Mouse (Mus musculus) cerebellum, adult 2 months (tissue): ENCODE measurements around the gene BC028528. TPM values are rescaled to one million over a fixed set of nuclear protein-coding genes. Genes with fewer than 3 reads are reported as not detected.

Experiments
- DNase-seq, 2 experiments: peaks; one replicate each; pipeline ENCODE4 v3.0.0; 2021
- H3K27ac ChIP-seq: fragments of 200-500 bp; 2 replicates; pipeline ENCODE4 v1.5.1; 2012; ENCODE audit warnings: low read length, control low read depth, inconsistent platforms; ENCODE audit not compliant: insufficient read depth
- H3K27me3 ChIP-seq: fragments of 200-500 bp; 2 replicates; pipeline ENCODE4 v1.6.1; 2012; ENCODE audit warnings: inconsistent platforms, mild to moderate bottlenecking, low read length, moderate library complexity; ENCODE audit not compliant: control insufficient read depth, insufficient read depth
- H3K4me1 ChIP-seq: fragments of 200-500 bp; 2 replicates; pipeline ENCODE4 v1.6.1; 2011; ENCODE audit warnings: low read length; ENCODE audit not compliant: control insufficient read depth, insufficient read depth
- H3K4me3 ChIP-seq: fragments of 200-500 bp; replicated peaks from 2 replicates; pipeline ENCODE3; 2011; ENCODE audit warnings: mild to moderate bottlenecking, low read depth, low read length, control low read depth; ENCODE audit not compliant: insufficient read depth
- CTCF ChIP-seq: fragments of 200-500 bp; IDR thresholded peaks from 2 replicates; pipeline ENCODE4 v1.5.1; 2011; ENCODE audit warnings: low read depth, mild to moderate bottlenecking, control low read depth, low read length, moderate library complexity, borderline replicate concordance; ENCODE audit not compliant: insufficient read depth
- POLR2A ChIP-seq: fragments of 200-500 bp; IDR thresholded peaks from 2 replicates; pipeline ENCODE4 v1.6.1; 2011; ENCODE audit warnings: low read length, control low read depth, borderline replicate concordance; ENCODE audit not compliant: insufficient read depth
- WGBS: fragments of 180-500 bp; shearing (Covaris S2); methylation state at CpG from one replicate; pipeline ENCODE4 v1.1.7; 2018; 5-methylcytosine and 5-hydroxymethylcytosine counted together
- polyA plus RNA-seq: library from polyadenylated mRNA; depleted of rRNA; stranded (reverse); fragments of >200 nt; gene quantifications from 2 replicates; pipeline ENCODE4 v1.2.3, GENCODE M21; 2012

Gene BC028528
- polyA plus RNA-seq, 1 experiment, result 9.0 TPM

DNA sequence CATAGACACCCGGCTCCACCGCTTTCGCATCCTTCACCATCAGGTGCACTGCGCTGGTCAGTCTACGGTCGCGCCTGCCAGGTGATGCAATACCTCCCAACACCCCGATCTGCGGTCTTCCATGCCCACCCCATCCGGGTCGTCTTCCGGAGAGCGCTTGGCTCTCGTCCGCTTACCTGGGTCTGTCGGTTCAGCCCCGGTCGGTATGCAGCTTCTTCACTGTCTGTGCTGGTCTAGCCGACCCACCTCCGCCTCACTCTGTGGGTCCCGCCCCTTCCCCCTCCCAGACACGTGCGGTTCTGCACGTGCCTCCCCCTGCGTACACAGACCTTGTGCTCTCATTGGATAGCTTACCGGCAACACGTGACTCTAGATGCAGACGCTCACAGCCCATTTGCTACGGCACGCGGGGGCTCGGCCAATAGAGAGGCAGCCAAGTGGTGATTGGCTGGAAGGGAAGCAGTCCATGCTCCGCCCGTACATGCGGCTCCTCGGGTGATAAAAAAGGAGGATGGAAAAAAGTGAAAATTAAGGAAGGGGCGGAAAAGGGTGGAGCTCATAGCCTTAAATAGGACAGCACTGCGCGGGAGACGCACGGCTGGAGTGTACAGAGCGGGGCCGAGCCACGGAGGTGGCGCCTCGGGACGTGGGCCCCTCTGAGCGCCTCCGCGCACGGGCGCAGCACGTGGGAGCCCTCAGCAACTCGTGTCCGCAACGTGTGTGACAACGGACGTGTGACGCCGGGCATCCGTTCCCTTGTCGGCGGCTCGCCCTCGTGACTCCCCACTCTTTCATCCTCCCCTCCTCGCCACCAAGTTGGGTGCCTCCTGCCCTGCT is 9.6 kb downstream of the BC028528 start, which contains the start of gene Ciart:
Gene Ciart (minus strand): TSS at position 273 of the 837 bp plus-strand sequence.
- peak within 1 kb of the TSS; percentile 87 for H3K27ac ChIP-seq

DNA sequence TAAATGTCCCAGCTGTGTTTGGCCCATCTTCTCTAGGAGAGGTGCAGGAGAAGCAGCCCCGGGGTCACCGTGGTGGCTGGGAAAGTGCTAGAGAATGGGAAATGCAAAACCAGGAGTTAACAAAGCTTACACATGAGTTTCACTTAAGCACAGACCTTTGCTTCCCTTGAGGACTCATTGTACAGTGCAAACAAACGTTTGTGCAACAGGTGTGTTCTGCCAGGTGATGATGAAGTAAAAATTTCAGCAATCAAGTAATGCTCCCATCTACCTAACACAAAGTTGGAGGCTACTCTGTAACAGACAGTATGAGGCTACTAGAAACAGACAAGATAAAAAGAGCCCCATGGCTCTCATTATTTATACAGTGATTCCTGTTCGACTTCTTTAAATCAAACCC is 12.7 kb downstream of the BC028528 start:
- H3K4me1 ChIP-seq, result peaks cover 5% of the 10 kb centered on the region
- H3K4me3 ChIP-seq, result no peak overlapping the region
- 93% methylated on average over 4 of the region's 4 CpGs for WGBS
- DNase-seq, result no peak
- TF ChIP-seq POLR2A (no peak), CTCF (no peak)
- H3K27ac ChIP-seq, result no peak overlapping the region
- no peaks in the 10 kb centered on the region for H3K27me3 ChIP-seq

More for the DNA sequence above, 9.6 kb downstream of the BC028528 start, which contains the start of gene Ciart:
- DNase-seq, result peak; percentile 92 to 97
- under 1% methylated on average over 66 of the region's 66 CpGs for WGBS
- peaks cover 5% of the 10 kb centered on the region for H3K4me1 ChIP-seq
- no peaks in the 10 kb centered on the region for H3K27me3 ChIP-seq
- TF ChIP-seq CTCF, result no peak
- peak; percentile 77 for TF ChIP-seq POLR2A
- H3K4me3 ChIP-seq, result peak within 1 kb of the TSS; percentile 77

DNA sequence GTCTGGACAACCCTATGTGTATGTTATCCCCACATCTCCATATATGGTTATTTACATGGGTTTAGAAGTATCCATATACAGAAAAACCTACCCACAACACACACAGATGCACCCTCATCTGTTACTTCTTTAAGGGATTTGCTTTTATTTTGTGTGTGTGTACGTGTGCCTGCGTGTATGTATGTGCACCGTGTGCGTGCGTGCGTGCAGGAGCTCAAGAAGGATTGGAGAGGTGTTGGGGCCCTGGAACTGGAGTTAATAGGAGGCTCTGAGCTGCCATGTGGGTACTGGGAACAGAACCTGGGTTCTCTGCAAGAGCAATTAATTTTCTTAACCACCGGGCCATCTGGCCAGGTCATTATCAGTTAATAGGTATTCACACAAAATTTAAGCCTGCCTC is 19.8 kb downstream of the BC028528 start:
- TF ChIP-seq CTCF (no peak), POLR2A (no peak)
- no peak for DNase-seq
- 56% methylated on average over 7 of the region's 7 CpGs for WGBS
- H3K27ac ChIP-seq, result no peak overlapping the region
- no peaks in the 10 kb centered on the region for H3K27me3 ChIP-seq
- H3K4me3 ChIP-seq, result peak overlapping the region; percentile 76
- peaks cover 12% of the 10 kb centered on the region for H3K4me1 ChIP-seq

DNA sequence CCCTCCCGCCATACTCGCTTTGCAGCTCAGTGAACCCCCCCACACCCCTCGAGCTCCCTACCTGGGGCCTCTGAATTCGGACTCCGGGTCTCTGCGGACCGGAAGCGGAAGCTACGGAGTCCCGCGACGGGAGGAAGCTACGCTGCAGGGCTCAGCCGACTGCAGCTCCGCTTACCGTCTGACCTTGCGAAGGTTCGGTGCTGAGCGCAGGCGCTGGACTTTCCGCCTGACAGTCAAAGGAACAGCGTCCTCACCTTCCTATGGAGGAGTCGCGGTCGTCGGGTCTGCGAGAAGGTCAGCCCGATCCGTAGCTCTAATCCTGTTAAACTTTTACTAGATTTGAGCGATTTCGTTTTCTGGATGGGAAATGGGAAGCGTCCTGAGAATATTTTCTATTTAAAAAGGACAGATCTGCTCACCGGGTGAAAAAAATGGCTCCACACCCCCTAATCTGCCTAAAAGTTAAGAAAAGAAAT is 20.4 kb downstream of the BC028528 start, which contains the start of gene Mrps21:
Gene Mrps21 (minus strand): TSS at position 128 of the 476 bp plus-strand sequence.
- TF ChIP-seq CTCF (no peak), POLR2A (peak; percentile 85)
- Histone ChIP-seq H3K4me3 (peak within 1 kb of the TSS; percentile 76), H3K27ac (peak within 1 kb of the TSS; percentile 52), H3K4me1 (peaks cover 12% of the 10 kb centered on the region), H3K27me3 (no peaks in the 10 kb centered on the region)
- peak; percentile 86 to 90 for DNase-seq
- under 1% methylated on average over 33 of the region's 33 CpGs for WGBS

DNA sequence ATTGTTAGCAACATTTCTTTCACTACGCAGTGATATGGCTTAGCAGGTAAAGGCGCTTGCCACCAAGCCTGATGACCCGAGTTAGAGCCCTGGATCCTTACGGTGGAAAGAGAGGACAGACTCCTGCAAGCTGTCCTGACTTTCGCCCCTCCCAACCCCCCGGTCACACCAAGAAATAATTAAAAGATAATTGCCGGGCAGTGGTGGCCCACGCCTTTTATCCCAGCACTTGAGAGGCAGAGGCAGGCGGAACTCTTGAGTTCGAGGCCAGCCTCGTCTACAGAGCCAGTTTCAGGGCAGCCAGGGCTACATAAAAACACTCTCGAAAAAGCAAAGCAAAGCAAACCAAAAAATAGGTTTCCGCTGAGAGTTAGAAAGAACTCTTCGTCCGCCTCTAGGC is 20.8 kb downstream of the BC028528 start:
- Histone ChIP-seq H3K27ac (peak overlapping the region; percentile 46), H3K4me1 (peaks cover 12% of the 10 kb centered on the region), H3K4me3 (peak overlapping the region; percentile 76), H3K27me3 (no peaks in the 10 kb centered on the region)
- TF ChIP-seq CTCF (no peak), POLR2A (no peak)
- 5% methylated on average over 15 of the region's 15 CpGs for WGBS
- DNase-seq, result no peak

- Histone ChIP-seq H3K4me3 (no peak overlapping the region), H3K4me1 (peaks cover 22% of the 10 kb centered on the region), H3K27ac (no peak overlapping the region), H3K27me3 (no peaks in the 10 kb centered on the region)
- no peak for DNase-seq
- WGBS, result 64% methylated on average over 2 of the region's 2 CpGs
- no peak for TF ChIP-seq POLR2A
- TF ChIP-seq CTCF, result no peak
These were observed 24.4 kb downstream of the BC028528 start for GRCm38 (mm10) chr3:95867408-95867807.

GRCm38 (mm10) chr3:95866071-95866470 is 25.7 kb downstream of the BC028528 start:
- no peak overlapping the region for H3K27ac ChIP-seq
- TF ChIP-seq POLR2A (no peak), CTCF (no peak)
- no peak for DNase-seq
- 88% methylated on average over 5 of the region's 5 CpGs for WGBS
- H3K4me3 ChIP-seq, result no peak overlapping the region
- no peaks in the 10 kb centered on the region for H3K27me3 ChIP-seq
- peaks cover 16% of the 10 kb centered on the region for H3K4me1 ChIP-seq

GRCm38 (mm10) chr3:95865571-95865970 is 26.2 kb downstream of the BC028528 start:
- Histone ChIP-seq H3K27me3 (no peaks in the 10 kb centered on the region), H3K4me1 (peaks cover 16% of the 10 kb centered on the region), H3K4me3 (no peak overlapping the region), H3K27ac (0 out of 2 replicates have a peak overlapping the region, but pooled peaks have one; percentile 43)
- no peak for DNase-seq
- TF ChIP-seq POLR2A, result no peak
- TF ChIP-seq CTCF, result no peak
- WGBS, result 92% methylated on average over 20 of the region's 20 CpGs
